Mouse (Mus musculus) thymus, postnatal 25 days (tissue): Measurements from ENCODE around the gene Pkp2.
A peak's percentile ranks its signal among the peaks of the same experiment; 100 is the strongest.

Experiments used
- DNase-seq: peaks from one replicate; pipeline ENCODE4 v3.0.0; 2022

Pkp2 gene

GRCm38 (mm10) chr16:16261481-16261880 lies 48.4 kb downstream of the Pkp2 start:
- no peak for DNase-seq

DNA sequence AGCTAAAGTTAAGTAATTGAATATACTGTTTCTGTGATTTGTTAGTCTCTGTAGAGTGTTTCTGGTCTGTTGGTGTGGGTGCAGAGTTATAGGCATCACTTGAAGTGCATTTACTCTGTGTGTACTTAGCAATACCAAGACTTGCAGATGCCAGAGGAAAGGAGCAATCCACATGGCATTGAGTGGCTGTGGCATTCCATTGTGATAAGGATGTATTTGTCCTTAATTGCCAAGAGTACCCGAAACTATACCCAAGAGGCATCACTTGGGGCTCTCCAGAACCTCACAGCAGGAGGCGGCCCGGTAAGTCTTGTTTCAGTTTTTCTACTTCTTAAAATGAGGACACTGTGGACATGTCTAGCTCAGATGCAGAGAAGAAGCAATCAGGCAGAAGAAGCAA lies 49.3 kb downstream of the Pkp2 start:
- no peak for DNase-seq

- no peak for DNase-seq
These were observed 59.9 kb downstream of the Pkp2 start for GRCm38 (mm10) chr16:16272978-16273377.

GRCm38 (mm10) chr16:16273752-16274151 lies 60.6 kb downstream of the Pkp2 start:
- no peak for DNase-seq

GRCm38 (mm10) chr16:16302369-16303137 lies 89.4 kb downstream of the Pkp2 start, which contains the start of gene Yars2:
Gene Yars2 (plus strand): TSS chr16:16302965.
- peak; percentile 88 for DNase-seq

- DNase-seq: peak; percentile 39
These were observed 90.2 kb downstream of the Pkp2 start for GRCm38 (mm10) chr16:16303138-16303827.

DNA sequence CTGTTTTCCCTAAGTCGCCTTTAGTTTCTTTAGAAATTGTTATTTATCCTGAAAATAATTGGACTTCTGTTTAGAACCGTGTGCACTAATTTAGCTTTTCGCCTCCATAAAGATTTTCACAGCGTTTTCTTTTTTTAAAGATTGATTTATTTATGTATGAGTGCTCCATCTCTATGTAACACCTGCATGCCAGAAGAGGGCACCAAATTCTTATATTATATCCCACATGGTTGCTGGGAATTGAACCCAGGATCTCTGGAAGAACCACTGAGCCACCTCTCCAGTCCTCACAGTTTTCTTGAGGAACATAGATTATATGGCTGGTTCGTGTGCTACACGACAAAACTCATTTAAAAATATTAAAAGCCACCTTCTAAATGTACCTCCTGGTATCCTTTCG lies 90.8 kb downstream of the Pkp2 start:
- no peak for DNase-seq

GRCm38 (mm10) chr16:16311319-16311718 lies 98.2 kb downstream of the Pkp2 start:
- DNase-seq: no peak
